Mouse (Mus musculus) cerebellum, postnatal 4 days (tissue): ENCODE data around the gene Sertad3.

Experiments used
- DNase-seq, 2 experiments: peaks; one replicate each; pipeline ENCODE4 v3.0.0; 2022; ENCODE audit warnings: low spot score in 2 of 2, mixed read lengths in 1 of 2

Sertad3 gene

DNA sequence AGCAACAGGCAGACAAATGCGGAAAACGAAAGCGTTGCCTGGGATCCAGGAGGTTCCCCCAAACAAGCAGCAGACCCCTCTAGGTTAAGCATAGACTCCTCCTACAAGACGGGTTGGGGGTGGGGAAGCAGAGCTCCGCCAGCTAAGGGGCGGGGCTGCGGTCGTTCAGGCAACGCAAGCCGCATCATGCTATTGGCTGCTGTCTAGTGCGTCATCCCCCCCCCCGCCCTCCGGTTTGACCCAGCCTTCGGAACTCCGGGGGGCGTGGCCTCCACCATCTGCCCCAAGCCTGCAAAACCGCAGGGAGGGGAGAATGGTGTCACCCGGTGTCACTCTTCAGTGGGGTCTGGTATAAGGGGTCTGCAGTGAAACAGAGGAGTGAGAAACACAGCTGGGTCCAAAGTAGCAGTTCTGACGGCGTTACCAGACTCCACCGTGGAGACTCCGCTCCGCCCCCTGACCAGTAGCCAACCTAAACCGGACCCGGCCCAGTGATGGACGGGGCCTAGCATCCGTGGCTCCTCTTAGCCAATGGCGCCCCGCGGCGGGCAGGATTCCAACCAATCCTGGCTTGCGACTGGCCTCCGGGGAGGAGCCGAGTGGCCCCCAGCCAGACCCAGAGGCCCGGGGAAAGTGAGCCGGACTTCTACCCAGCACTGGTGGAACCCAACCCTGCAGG is at the start of gene Sertad3:
TSS of gene Sertad3 (plus strand) at position 613 of the 679 bp plus-strand sequence.
- DNase-seq, result peak; percentile 99

DNA sequence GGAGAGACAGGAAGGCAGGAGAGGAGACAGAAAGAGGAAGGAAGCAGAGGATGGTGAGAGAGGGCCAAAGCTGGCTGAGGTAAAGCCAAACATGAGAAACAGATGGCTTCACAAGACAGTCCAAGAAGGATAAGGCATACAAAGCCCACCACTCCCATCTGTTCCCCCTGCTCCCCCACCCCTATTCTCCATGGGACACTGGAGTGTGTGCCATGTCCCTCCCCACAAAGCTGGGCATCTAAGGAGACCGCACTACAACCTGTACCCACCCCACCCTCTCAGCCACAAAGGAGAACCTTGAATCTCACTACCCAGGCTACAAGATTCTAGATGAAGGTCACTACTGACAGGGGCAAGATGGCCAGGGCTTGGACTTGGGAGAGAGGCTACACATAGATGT is 46.2 kb upstream of the Sertad3 start:
- peak in 1 of 2 experiments; percentile 55 for DNase-seq

DNA sequence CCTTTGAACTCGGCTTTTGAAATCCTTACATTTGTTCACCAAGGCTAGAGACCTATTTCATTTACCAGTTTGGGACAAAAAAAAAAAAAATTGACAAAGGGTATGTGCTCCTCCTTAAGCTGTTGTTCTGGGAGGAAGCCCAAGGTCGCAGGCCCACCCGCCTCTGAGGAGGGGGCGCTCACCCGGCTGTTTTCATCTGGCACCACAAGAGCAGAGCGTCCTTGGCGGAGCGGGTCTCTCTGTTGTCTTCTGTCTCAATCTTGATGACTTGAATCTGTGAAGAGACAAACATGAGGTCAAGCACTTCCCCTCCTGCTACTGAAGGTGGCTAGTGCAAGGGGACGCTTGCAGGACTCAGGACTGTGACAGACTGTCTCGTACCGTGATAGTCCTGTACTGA is 45.6 kb upstream of the Sertad3 start:
- no peak for DNase-seq

DNA sequence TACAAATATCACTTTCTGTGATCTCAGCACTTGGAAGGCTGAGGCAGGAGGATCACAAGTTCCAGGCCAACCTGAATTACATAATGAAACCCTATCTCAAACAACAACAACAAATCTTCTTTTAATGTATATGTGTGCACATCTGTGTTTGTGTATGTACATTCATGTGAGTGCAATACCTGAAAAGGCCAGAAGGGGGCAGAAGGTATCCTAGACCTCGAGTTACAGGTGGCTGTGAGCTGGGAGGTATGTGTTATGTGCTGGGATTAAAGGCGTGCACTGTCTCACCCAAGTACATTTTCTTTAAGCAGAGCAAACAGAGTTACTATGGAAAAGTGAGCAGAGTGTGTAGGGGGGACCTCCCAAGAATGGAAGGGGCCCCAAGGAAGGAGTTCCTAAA is 44.4 kb upstream of the Sertad3 start:
- DNase-seq, result no peak

DNA sequence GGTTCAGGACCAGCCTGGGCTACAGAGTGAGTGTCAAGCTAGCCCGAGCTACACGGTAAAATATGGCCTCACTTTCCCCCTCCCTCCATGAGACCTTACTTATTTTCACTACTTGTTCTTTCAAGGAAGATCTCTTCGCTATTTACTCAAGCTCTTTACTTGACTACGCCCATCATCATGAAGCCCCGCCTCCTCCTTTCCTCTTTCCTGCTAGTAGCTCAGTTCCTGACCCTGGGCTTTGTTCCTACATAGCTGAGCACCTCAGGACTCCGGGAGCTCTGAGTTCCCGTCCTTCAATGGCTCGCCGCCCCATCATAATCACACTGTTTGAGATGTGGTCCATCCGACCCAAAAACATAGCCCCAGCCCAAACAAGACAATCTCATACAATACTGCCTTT is 40.2 kb upstream of the Sertad3 start:
- no peak for DNase-seq

DNA sequence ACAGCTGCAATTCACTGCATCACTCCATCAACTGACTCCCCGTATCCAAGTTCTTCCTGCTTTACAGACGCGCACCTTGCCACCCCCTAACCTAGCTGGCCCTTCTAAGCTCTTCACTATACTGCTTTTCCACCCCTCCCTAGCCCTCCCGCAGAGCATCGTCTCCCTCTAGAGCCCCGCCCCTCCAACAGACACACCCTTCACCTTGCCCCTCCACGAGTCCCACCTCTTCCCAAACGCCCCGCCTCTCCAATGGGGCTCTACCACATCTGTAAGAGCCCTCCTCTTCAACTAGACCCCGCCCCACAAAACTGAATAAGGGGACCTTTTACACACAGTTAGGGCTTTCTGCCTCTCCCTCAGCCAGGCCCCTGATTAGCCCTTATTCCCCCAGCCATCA is 39.8 kb upstream of the Sertad3 start:
- no peak for DNase-seq

DNA sequence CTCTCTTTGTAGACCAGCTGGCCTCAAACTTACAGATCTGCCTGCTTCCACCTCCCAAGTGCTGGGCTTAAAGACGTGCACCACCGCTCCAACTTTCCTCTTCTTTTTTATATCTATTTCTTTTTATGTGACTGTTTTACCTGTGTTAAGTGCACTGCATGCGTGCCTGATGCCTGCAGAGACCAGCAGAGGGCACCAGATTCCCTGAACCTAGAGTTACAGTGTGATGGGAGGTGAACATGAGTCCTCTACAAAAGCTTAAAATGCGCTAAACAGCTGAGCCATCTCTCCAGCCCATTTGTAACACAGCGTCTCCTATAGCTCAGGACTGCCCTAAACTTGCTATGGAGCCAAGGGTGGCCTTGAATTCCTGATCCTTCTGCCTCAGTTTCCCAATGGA is 36.0 kb upstream of the Sertad3 start:
- no peak for DNase-seq

DNA sequence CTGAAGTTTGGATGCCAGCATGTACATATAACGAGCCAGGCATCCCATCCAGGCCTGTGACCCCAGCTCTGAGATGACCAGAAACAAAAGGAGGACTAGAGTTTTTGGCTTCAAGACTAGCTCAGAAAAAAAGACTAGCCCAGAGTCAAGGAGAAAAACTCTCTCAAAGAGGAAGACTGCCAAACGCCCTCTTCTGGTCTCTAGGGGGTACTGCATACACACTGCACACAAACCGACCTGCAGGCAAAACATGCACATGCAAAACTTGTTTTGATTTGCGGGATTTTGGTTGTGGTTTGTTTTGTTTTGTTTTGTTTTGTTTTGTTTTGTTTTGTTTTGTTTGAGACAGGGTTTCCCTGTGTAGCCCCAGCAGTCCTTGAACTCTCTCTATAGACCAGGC is 33.6 kb upstream of the Sertad3 start:
- DNase-seq, result no peak

DNA sequence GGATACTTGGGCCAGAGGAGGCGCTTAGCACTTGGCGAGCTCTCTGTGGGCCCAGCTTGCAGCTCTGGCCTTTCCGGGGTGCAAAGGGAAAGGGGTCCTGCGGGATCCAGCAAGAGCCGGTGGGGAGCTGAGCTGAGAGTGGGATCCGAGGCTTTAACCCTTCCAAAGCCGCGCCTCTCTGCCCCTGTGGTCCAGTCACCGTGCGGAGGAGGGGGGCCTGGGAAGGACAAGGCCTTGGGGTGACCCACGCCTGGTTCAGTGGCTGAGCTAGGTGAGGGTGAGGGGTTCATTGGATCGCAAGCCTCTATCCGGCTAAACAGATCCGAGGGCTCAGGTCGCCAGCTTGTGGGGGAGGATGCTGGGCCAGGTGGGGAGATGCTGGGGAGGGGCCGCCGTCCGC is 27.5 kb upstream of the Sertad3 start:
- DNase-seq, result peak in 1 of 2 experiments; percentile 30

DNA sequence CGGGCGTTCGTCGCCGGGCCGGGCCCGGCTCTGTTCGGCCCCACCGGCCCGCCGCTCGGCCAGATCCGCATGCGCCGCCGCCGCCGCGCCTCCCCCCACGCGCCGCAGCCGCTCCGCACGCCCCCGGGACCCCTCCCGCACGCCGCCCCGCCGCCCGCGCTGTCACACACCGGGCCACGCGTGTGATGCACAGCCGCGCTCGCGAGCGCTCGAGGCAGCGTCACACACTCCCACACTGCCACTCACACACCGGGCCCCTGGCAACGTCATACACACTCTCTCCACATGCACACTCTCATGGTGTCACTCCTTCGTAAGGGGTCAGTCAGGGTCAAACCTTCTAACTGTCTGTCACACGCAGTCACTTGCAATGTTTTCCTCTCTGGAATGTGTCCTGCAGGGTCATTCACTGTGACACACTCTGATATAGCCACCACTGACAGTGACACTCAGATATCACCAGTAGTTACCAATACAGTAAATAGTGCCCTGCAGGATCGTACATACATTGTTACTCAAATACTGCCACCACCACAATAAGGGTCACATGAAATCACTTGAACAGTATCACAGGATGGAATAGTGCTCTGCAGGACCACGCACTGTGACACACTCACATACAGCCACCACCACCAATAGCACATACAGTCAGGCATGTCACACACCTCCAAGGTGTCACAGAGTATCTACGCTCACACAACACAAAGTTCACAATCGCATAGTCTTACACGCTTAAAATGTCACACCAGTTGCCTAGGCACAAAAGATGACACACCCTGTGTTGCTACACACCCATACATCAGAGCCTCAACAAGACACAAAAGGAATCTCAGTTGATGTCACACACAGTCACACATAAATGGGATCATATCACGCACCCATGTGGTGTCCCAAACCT is 26.8 kb upstream of the Sertad3 start:
- DNase-seq, result peak in 1 of 2 experiments; percentile 51

DNA sequence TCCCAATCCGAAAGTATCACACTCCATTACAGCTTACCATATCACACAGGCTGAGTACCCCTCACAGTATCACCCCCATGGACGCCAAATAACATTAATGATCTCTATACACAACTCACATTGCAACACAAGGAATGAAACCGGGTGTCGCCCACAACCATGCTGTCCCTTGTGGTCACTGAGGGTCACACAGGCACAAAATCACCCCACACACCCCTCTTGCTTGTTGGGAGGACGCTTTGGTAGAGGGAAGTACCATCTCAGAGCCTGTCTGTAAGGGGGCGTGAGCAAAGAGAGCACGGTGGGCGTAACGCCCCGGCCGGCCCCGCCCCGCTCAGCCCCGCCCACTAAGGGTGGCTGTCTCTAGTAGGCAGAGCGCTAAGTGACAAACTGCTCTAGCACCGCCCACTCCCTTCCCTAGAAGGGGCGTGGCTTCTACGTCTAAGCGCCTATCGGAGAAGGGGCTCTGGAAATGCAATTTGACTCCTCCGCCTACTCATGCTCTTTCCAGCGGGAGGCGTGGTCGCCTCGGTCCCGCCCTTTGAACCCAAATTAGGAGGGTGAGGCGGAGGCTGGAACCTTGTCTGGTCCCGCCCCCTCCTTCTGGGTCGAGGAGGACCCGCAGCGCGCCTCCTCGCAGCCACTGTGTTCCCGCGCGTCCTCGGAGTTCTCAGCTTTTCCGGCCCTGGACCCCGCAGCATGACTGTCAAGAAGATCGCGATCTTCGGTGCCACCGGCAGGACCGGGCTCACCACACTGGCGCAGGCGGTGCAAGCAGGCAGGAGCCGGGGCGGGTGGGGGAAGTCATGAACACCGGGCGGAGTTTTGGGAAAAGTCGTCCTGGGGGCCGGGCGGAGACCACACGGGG is 25.9 kb upstream of the Sertad3 start, which contains the start of the genes Sptbn4 and Blvrb:
TSS of gene Sptbn4 (minus strand) at position 268 of the 868 bp plus-strand sequence.
TSS of gene Blvrb (plus strand) at position 560 of the 868 bp plus-strand sequence.
- DNase-seq, result peak; percentile 83 to 96

DNA sequence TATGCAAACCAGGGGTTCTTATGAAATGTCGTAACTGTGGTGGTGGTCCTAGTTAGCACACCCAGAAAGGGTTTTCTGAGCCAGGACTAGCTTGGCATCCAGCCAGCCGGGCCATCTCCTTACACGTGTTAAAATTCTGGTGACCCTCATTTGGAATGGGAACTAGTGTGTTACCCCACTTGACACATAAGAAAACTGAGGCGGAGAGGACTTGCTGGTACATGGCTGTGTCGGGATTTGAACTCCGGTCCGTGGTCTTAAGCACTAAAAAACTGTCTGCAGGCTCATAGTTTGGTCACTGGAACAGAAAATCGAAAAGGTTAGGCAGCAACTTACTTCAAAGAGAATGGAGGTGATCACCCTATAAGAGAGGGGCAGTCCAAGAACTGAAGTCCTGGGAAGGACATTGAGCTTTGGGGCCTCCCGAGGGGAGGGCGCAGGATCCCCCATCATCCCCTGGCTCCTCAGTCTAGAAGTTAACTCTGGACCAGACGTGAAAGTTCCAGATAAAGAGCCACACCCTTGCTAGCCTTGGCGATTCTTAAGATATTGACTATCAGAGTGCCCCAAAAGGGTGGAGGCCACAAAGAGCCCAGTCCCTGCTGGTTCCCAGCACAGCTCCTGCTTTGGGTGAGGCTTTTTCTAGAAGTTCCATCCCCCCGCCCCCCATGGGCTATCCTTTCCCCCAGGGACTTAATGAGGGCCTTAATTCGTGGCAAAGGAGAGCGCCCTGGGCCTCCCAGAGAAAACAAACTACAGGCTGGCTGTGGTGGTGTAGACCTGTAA is 25.0 kb upstream of the Sertad3 start:
- peak in 1 of 2 experiments; percentile 42 for DNase-seq

DNA sequence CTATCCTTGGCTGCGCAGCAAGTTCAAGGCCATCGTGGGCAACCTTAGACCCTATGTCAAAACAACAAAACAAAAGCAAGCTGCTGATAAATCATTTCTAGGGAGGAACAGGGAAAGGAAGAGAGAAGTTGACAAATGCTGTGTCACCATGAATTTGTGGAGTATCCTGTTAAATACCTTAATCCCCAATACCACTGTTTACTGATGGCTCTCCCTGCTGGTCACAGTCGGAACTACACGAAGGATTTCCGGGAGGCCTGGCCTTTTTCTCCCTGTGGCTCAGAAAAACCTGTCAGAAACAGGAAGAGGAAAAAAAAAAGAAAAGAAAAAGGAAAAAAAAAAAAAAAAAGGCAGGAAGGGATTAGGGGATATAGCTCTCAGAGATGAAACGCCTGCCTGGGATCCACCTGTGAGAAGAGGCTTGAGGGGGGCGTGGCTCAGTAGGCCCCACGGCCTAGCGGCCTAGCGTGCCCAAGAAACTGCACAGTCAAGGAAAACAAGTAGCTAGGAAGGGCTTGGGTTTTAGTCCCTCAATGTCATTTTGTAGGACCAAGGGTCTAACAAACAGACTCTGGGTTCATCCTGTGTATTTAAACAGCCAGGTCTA is 24.2 kb upstream of the Sertad3 start:
- DNase-seq, result peak; percentile 56 to 78

DNA sequence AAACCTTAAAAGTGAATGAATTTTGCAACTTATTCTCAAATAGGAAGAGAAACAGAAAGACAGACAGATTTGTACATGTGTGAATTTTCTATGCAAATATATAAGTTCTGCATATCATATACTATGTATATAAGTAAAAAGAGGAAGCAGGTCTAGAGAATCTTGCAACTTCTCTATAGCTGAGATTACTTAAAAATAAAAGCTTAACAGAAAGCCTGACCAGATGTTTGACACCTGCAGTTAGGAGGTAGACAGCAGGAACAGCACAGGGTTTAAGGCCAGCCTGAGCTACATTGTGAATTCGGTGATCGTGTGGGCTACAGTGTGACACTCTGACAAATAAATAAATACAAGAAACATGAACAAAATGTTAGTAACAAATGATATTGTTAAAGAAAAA is 22.2 kb upstream of the Sertad3 start:
- DNase-seq, result no peak

DNA sequence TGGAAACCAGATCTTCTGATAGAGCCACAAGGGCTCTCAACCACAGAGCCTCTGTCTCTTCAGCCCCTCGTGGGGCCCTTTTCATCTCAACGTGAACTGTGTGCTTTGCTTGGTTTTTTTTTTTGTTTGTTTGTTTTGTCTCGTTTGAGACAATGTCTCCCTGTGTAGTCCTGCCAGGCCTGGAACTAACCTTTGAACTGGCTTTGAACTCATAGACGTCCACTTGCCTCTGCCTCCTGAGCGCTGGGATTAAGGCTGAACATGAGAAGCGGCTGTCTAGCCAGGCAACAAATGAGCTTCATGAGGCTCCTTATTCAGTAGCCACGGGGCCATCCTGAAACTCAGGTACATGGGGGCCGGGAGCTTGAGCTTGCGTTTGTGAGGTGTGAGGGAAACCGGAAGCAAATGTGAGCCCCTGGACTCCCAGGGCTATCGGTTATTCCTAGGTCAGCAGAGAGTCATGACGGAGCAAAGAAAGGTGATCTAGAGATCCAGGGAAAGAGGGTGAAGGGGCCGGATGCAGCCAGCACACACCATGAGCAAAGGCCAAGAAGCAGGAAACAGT is 21.3 kb upstream of the Sertad3 start:
- no peak for DNase-seq

DNA sequence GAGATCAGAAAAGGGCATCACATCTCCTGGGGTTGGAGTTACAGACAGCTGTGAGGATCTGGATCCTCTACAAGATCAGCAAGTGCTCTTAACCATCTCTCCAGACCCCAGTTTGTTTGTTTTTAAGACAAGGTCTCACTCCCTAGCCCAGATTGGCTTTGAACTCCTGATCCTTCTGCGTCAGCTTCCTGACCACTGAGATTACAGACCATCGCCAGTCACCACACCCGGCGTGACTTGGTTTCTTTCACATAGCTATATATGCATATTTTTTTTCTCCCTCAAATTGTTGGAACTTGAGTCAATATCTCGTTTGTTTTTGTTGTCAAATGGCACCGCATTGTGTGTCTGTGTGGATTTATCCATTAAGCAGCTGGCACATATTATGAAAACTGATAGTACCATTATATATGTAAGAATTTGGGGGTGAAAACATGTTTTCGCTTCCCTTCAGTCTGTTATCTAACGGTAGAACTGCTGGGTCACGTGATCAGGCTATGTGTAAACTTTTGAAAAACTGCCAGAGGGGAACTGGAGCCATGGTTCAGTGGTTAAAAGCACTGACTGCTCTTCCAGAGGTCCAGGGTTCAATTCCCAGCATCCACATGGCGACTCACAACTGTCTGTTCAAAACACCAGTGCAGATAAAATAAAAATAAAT is 19.0 kb upstream of the Sertad3 start:
- no peak for DNase-seq

DNA sequence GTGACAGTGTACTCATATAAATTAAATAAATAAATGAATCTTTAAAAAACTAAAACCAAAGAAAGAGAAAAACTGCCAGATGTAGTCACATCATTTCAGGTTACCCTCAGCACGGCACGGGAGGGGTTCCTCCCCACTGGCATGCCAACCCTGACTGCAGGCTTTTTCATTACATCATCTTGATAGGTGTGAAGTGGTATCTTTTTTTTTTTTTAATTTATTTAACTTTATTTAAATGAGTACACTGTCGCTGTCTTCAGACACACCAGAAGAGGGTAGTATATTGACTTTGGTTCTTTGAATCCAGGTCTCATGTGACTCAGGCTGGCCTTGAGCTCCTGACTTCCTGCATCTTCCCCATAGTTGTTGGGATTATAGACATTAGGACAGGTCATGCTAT is 18.3 kb upstream of the Sertad3 start:
- no peak for DNase-seq

DNA sequence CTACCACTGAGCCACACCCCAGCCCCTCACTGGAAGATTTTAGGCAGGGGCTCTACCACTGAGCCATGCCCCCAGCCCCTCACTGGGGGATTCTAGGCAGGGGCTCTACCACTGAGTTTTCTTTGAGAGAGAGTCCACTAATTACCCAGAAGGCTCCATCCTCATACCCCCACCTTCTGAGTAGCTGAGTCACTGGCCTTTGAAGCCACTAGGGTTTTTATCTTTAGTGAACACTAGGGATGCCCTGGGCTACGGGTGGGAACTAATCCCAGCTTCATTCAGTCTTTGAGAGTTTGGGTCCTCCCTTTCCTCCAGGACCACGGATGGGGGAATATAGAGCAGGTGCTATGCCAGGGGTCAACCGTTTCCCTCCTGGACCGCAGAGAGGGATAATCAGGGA is 15.0 kb upstream of the Sertad3 start:
- DNase-seq, result no peak

DNA sequence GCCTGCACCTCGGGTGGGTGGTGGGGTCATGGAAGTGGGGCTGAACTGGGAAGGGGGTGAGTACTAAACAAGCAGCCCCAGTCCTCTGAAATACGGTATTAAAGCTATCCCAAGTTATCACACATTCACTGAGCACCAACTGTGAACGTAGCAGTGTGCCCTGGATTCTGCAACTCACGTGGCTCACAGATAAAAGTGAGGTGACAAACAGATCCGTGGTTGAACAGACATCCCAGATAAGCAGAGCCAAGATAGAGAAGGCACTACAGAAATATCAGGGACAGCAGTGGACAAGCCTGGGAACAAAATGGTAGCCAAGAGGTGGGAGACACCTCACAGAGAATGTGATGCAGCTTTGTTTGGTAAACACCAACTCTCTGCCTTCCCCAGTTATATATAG is 13.9 kb upstream of the Sertad3 start:
- DNase-seq, result no peak

DNA sequence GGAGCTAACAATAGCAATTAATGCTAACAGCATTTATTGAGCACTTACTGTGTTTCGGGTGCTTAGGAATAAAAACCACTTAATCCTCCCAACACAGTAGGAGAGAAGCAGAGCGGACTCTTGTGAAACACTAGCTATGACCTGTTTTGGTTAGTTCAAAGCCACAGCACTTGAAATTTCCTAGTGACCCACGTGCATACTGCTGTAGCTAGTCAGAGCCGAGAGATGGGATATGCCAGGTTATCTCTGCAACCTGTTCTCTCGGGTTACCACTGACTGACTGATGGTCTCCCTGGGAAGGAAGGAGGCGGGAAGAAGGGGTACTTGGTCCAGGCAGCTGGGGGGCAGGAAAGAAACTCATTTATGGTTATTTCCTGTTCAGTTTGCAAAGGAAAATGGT is 13.1 kb upstream of the Sertad3 start:
- DNase-seq, result no peak
